Mouse (Mus musculus): ENCODE measurements around the gene Klhl20. TPM values are rescaled to one million over a fixed set of nuclear protein-coding genes. Genes with fewer than 3 reads are reported as not detected.

Klhl20 gene
- polyA plus RNA-seq, 1 experiment: 21.3 TPM

GRCm38 (mm10) chr1:161142531-161143159 lies 11.3 kb upstream of the Klhl20 start, which contains the start of gene Ankrd45:
TSS of gene Ankrd45 (plus strand) at chr1:161142691.
- H3K4me3 ChIP-seq (ENCODE audit: insufficient read depth, low read length): no peak within 1 kb of the TSS
- TF ChIP-seq POLR2A (IDR thresholded peaks at IDR 0.05; ENCODE audit: borderline replicate concordance, low read depth, low read length) (no peak), CTCF (IDR thresholded peaks at IDR 0.05; ENCODE audit: low read depth, low read length) (no peak)
- peaks cover 11% of the 10 kb centered on the region for H3K4me1 ChIP-seq (ENCODE audit: control insufficient read depth, insufficient read depth, low read length)
- no peak within 1 kb of the TSS for H3K27ac ChIP-seq (ENCODE audit: insufficient read depth, low read depth, low read length)

DNA sequence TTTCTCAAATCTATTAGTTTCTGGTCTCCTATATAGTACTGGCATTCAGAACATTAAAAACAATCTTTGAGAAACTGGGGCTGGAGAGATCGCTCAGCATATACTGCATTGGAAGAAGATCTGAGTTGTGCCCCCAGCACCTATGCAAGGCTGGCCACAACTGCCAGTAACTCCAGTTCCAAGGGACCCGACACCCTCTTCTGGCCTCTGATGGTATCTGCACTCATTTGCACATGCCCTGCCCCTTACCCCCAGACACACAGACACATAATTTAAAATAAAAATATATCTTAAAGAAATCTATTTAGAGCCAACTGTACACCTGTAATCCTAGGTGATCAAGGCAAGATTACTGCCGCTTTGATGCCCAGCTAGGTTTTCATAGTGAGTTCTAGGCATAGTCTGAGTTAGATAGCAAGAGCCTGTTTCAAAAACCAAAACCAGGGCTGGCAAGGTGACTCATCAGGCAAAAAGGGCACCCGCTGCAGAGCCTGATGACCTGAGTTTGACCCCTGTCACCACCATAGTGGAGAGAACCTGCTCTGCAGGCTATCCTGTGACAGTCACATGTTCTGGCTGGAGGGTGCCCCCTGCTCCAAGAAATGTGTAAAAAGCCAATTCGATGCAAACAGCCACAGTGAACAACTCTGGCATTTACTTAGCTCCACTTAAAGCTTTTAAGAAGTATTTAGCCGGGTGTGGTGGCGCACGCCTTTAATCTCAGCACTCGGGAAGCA lies 8.9 kb upstream of the Klhl20 start:
- Histone ChIP-seq H3K4me1 (ENCODE audit: control insufficient read depth, insufficient read depth, low read length) (peaks cover 11% of the 10 kb centered on the region), H3K27ac (ENCODE audit: insufficient read depth, low read depth, low read length) (no peak overlapping the region), H3K4me3 (ENCODE audit: insufficient read depth, low read length) (no peak overlapping the region)
- no peak for TF ChIP-seq CTCF (IDR thresholded peaks at IDR 0.05; ENCODE audit: low read depth, low read length)
- no peak for TF ChIP-seq POLR2A (IDR thresholded peaks at IDR 0.05; ENCODE audit: borderline replicate concordance, low read depth, low read length)

DNA sequence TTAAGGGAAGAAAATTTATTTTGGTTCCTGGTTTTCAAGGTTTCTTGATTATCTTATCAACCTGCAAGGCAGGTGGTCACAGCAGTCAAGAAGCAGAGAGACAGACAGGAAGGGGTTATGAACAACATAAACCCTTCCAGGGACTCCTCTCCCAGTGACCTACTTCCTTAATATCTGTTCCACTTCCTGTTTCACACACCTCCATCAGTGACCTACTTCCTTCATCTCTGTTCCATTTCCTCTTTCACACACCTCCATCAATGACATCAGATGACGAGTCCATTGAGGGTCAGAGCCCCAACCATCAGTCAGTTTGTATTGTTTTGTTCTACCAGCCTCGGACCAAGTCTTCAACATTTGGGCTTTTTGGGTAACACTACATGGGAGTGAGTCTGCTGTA lies 8.2 kb upstream of the Klhl20 start:
- TF ChIP-seq POLR2A (IDR thresholded peaks at IDR 0.05; ENCODE audit: borderline replicate concordance, low read depth, low read length): no peak
- no peak for TF ChIP-seq CTCF (IDR thresholded peaks at IDR 0.05; ENCODE audit: low read depth, low read length)
- no peak overlapping the region for H3K4me3 ChIP-seq (ENCODE audit: insufficient read depth, low read length)
- H3K4me1 ChIP-seq (ENCODE audit: control insufficient read depth, insufficient read depth, low read length): peaks cover 11% of the 10 kb centered on the region
- H3K27ac ChIP-seq (ENCODE audit: insufficient read depth, low read depth, low read length): no peak overlapping the region

DNA sequence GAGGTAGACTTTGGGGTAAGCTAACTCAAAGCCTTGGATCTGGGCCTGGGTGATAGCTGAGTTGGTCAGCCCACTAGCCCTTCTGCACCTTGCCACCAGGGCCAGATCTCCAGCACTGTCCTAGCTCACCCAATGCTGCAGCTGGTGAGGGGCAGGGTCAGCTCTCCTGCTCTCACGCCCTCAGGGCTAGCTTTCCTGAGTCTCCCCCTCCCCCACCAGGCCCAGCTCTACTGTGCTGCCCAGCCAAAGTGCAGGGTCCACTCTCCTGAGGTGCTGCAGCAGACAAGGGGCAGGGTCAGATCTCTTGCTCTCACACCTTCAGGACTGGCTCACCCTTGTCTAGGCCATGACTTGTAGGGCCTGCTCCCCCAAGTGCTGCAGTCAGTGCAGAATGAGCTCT lies 4.8 kb downstream of the Klhl20 start:
- TF ChIP-seq CTCF (IDR thresholded peaks at IDR 0.05; ENCODE audit: low read depth, low read length): no peak
- no peak for TF ChIP-seq POLR2A (IDR thresholded peaks at IDR 0.05; ENCODE audit: borderline replicate concordance, low read depth, low read length)
- H3K27ac ChIP-seq (ENCODE audit: insufficient read depth, low read depth, low read length): no peak overlapping the region
- H3K4me1 ChIP-seq (ENCODE audit: control insufficient read depth, insufficient read depth, low read length): peaks cover 5% of the 10 kb centered on the region
- H3K4me3 ChIP-seq (ENCODE audit: insufficient read depth, low read length): no peak overlapping the region

GRCm38 (mm10) chr1:161122661-161123418 lies 8.5 kb downstream of the Klhl20 start:
- Histone ChIP-seq H3K27ac (ENCODE audit: insufficient read depth, low read depth, low read length) (no peak overlapping the region), H3K4me1 (ENCODE audit: control insufficient read depth, insufficient read depth, low read length) (no peaks in the 10 kb centered on the region), H3K4me3 (ENCODE audit: insufficient read depth, low read length) (no peak overlapping the region)
- TF ChIP-seq POLR2A (IDR thresholded peaks at IDR 0.05; ENCODE audit: borderline replicate concordance, low read depth, low read length): no peak
- TF ChIP-seq CTCF (IDR thresholded peaks at IDR 0.05; ENCODE audit: low read depth, low read length): no peak

DNA sequence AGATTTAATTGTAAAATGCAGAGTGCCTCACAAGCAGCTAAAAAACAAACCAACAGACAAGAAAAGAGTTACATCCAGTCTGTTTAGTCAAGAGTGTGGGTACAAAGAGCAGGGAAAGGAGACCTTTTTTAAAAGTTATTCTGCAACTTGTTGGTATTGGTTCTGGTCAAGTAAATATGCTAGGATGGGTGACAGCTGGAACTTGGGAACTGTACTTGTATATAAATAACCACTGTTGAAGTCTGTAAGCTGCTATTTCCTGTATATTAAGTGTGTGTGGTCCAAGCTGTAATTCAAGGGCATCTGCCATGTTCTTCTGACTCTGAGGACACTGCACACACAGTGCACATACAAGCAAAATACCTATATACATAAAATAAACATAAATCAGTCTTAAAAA lies 16.7 kb downstream of the Klhl20 start:
- Histone ChIP-seq H3K27ac (ENCODE audit: insufficient read depth, low read depth, low read length) (no peak overlapping the region), H3K4me3 (ENCODE audit: insufficient read depth, low read length) (no peak overlapping the region), H3K4me1 (ENCODE audit: control insufficient read depth, insufficient read depth, low read length) (no peaks in the 10 kb centered on the region)
- no peak for TF ChIP-seq POLR2A (IDR thresholded peaks at IDR 0.05; ENCODE audit: borderline replicate concordance, low read depth, low read length)
- no peak for TF ChIP-seq CTCF (IDR thresholded peaks at IDR 0.05; ENCODE audit: low read depth, low read length)

DNA sequence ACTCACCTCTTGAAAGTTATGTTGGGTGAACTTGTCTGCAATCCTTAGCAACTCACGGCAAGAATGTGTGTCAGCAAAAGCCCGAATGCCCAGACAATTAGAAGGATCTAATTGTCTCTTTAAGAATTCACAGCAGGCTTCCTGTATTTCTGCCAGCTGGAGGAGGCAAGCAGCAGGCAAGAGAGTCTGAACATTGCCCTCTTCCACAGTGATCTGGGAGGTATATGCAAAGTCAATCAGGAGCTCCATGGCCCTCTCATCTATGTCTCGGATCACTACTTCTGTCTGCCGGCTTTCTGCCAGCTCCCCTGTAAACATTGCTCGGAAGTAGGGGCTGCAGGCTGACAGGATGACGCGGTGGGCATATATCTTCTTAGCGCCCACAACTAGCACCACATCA lies 22.1 kb downstream of the Klhl20 start:
- H3K4me3 ChIP-seq (ENCODE audit: insufficient read depth, low read length): no peak overlapping the region
- no peak overlapping the region for H3K27ac ChIP-seq (ENCODE audit: insufficient read depth, low read depth, low read length)
- H3K4me1 ChIP-seq (ENCODE audit: control insufficient read depth, insufficient read depth, low read length): no peaks in the 10 kb centered on the region
- no peak for TF ChIP-seq CTCF (IDR thresholded peaks at IDR 0.05; ENCODE audit: low read depth, low read length)
- TF ChIP-seq POLR2A (IDR thresholded peaks at IDR 0.05; ENCODE audit: borderline replicate concordance, low read depth, low read length): no peak

- no peak overlapping the region for H3K27ac ChIP-seq (ENCODE audit: insufficient read depth, low read depth, low read length)
- H3K4me3 ChIP-seq (ENCODE audit: insufficient read depth, low read length): no peak overlapping the region
- no peaks in the 10 kb centered on the region for H3K4me1 ChIP-seq (ENCODE audit: control insufficient read depth, insufficient read depth, low read length)
- TF ChIP-seq CTCF (IDR thresholded peaks at IDR 0.05; ENCODE audit: low read depth, low read length): no peak
- TF ChIP-seq POLR2A (IDR thresholded peaks at IDR 0.05; ENCODE audit: borderline replicate concordance, low read depth, low read length): no peak
Observed at GRCm38 (mm10) chr1:161103842-161104241, 27.5 kb downstream of the Klhl20 start.

- Histone ChIP-seq H3K27ac (ENCODE audit: insufficient read depth, low read depth, low read length) (no peak overlapping the region), H3K4me3 (ENCODE audit: insufficient read depth, low read length) (no peak overlapping the region), H3K4me1 (ENCODE audit: control insufficient read depth, insufficient read depth, low read length) (no peaks in the 10 kb centered on the region)
- TF ChIP-seq POLR2A (IDR thresholded peaks at IDR 0.05; ENCODE audit: borderline replicate concordance, low read depth, low read length) (no peak), CTCF (IDR thresholded peaks at IDR 0.05; ENCODE audit: low read depth, low read length) (no peak)
Observed at GRCm38 (mm10) chr1:161099721-161100405, 31.4 kb downstream of the Klhl20 start.
